In the genomic region with DNA sequence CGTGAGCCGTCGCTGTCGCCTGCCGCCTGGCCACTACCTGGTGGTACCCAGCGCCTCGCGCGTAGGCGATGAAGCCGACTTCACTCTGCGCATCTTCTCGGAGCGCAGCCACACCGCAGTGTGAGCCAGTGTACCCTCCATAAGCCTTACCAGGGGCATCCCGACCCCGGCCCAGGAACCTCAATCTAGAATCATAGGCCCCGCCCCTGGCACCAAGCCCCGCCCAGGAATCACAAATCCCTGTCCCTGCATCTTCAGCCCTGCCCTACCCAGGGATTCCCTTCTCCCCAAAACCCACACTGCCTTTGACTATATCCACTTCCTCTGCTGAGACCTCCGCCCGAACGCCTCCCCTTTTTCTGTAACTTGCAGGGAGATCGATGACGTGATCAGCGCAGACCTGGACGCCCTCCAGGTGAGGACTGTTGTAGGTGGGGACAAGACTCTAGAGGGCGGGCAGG, we compare ENCODE assay signal across 9 mouse cellular contexts. TPM values are rescaled to one million over a fixed set of nuclear protein-coding genes. Genes with fewer than 3 reads are reported as not detected.
A peak's percentile ranks its signal among the peaks of the same experiment; 100 is the strongest.
DNase-seq lines count a peak whose midpoint lies in the region; ATAC-seq and TF ChIP-seq lines count a peak whose summit lies in the region.
"Had no signal": no experiment of that assay in that cellular context is flagged by ENCODE, and none has a peak within 500 bp of the region (broad histone marks: within the 10 kb centered on the region; RNA-seq: fewer than 3 reads in every experiment).

No protein-coding gene starts in this region.

- H3K27me3 ChIP-seq in forebrain, embryonic 12.5 days: peaks cover 48% of the 10 kb centered on the region
- H3K27me3 ChIP-seq in liver, embryonic 12.5 days (replicated peaks): peaks cover 61% of the 10 kb centered on the region

- DNase-seq in gastrocnemius, adult 2 months: peak; percentile 53
- no peak for DNase-seq in gastrocnemius, postnatal 4 days (ENCODE audit: low spot score in 2 of 2)
- peak; percentile 26 for DNase-seq in CD4-positive helper T cell, adult 2 months (ENCODE audit: low read depth, low spot score)
- no peak for DNase-seq in ovary, adult 18-20 months (ENCODE audit: low spot score)
- no peak for DNase-seq in spleen, postnatal 4 days (ENCODE audit: low spot score in 2 of 2)
- no peak for DNase-seq in right cerebral cortex, adult 18-20 months

- 0 out of 2 replicates have a peak, but pooled peaks have one; percentile 36 for ATAC-seq in forebrain, embryonic 12.5 days (ENCODE audit: low FRiP score)
- ATAC-seq in liver, embryonic 12.5 days: no peak

- peaks cover 27% of the 10 kb centered on the region for H3K36me3 ChIP-seq in forebrain, embryonic 12.5 days (replicated peaks)
- peaks cover 26% of the 10 kb centered on the region for H3K36me3 ChIP-seq in liver, embryonic 12.5 days

- H3K4me2 ChIP-seq in forebrain, embryonic 12.5 days: peak overlapping the region; percentile 55
- peak overlapping the region; percentile 46 for H3K4me2 ChIP-seq in liver, embryonic 12.5 days

- peaks cover 10% of the 10 kb centered on the region for H3K4me1 ChIP-seq in forebrain, embryonic 12.5 days
- H3K4me1 ChIP-seq in liver, embryonic 12.5 days: peaks cover 9% of the 10 kb centered on the region

- WGBS in forebrain, embryonic 12.5 days: 3% methylated on average over 27 of the region's 27 CpGs
- 8% methylated on average over 27 of the region's 27 CpGs for WGBS in liver, embryonic 12.5 days (ENCODE audit: insufficient replicate concordance)

- intact Hi-C loops in gastrocnemius, adult 2 months (cut with DNase I): no loop called here

- no peaks in the 10 kb centered on the region for H3K9me3 ChIP-seq in forebrain, embryonic 12.5 days
- no peaks in the 10 kb centered on the region for H3K9me3 ChIP-seq in liver, embryonic 12.5 days (replicated peaks)
- H3K9me3 ChIP-seq: G1E had no signal

- 0 out of 2 replicates have a peak overlapping the region, but pooled peaks have one; percentile 36 for H3K9ac ChIP-seq in forebrain, embryonic 12.5 days
- 0 out of 2 replicates have a peak overlapping the region, but pooled peaks have one; percentile 5 for H3K9ac ChIP-seq in liver, embryonic 12.5 days

- H3K27ac ChIP-seq in gastrocnemius, adult 2 months: no peak overlapping the region
- no peak overlapping the region for H3K27ac ChIP-seq in forebrain, embryonic 12.5 days
- H3K27ac ChIP-seq in liver, embryonic 12.5 days: no peak overlapping the region

- TF ChIP-seq CTCF in gastrocnemius, adult 2 months (IDR thresholded peaks at IDR 0.05): no peak

- H3K4me3 ChIP-seq in gastrocnemius, adult 2 months: peak overlapping the region; percentile 64
- peak overlapping the region; percentile 34 for H3K4me3 ChIP-seq in forebrain, embryonic 12.5 days (replicated peaks)
- peak overlapping the region; percentile 24 for H3K4me3 ChIP-seq in liver, embryonic 12.5 days

RNA-seq across cellular contexts. Expression of a gene that starts 7.5 kb away (rescaled TPM):
- total RNA-seq in gastrocnemius, adult 2 months (2021): under 1 TPM; 0.15 to 0.28 TPM
- under 1 TPM; 0.10 to 0.20 TPM for total RNA-seq in gastrocnemius, postnatal 4 days (2021)
- polyA plus RNA-seq in forebrain, embryonic 12.5 days (2016; fragmentation: Nextera tagmentation; extraction: Ambion mirVana): 0.24 and 0.57 TPM in 2 replicates
- polyA plus RNA-seq in liver, embryonic 12.5 days (2016; fragmentation: Nextera tagmentation; extraction: Ambion mirVana): 0.12 and 0.13 TPM in 2 replicates

RNA-seq across cellular contexts. Expression of a gene that starts 25.1 kb away (rescaled TPM):
- total RNA-seq in gastrocnemius, adult 2 months (2021): not detected
- 1 to 10 TPM in 1 of 2 experiments, under 1 TPM in 1; 0.52 to 2.3 TPM for total RNA-seq in gastrocnemius, postnatal 4 days (2021)
- 1.1 and 1.9 TPM in 2 replicates for polyA plus RNA-seq in forebrain, embryonic 12.5 days (2016; fragmentation: Nextera tagmentation; extraction: Ambion mirVana)
- polyA plus RNA-seq in liver, embryonic 12.5 days (2016; fragmentation: Nextera tagmentation; extraction: Ambion mirVana): 0.25 TPM in 1 of 2 replicates, not detected in the other

RNA-seq across cellular contexts. Expression of a gene that starts 55.1 kb away (rescaled TPM):
- 1 to 10 TPM; 2.6 to 7.3 TPM for total RNA-seq in gastrocnemius, adult 2 months (2021)
- 1 to 10 TPM; 5.3 to 8.7 TPM for total RNA-seq in gastrocnemius, postnatal 4 days (2021)
- 1.7 and 2.8 TPM in 2 replicates for polyA plus RNA-seq in forebrain, embryonic 12.5 days (2016; fragmentation: Nextera tagmentation; extraction: Ambion mirVana)
- 2.7 and 3.6 TPM in 2 replicates for polyA plus RNA-seq in liver, embryonic 12.5 days (2016; fragmentation: Nextera tagmentation; extraction: Ambion mirVana)

Comparison
In these comparisons a context has a peak if more than half of its experiments do, and no peak if none do; other contexts are left out.
1. DNase-seq: peak in gastrocnemius, adult 2 months (single experiment) and CD4-positive helper T cell, adult 2 months (single experiment); none in gastrocnemius, postnatal 4 days (0 of 2), ovary, adult 18-20 months (single experiment), spleen, postnatal 4 days (0 of 2) and right cerebral cortex, adult 18-20 months (single experiment).
2. Peak in every context shown above with its lines, with median percentiles within 50 percentile points of each other: H3K4me3 ChIP-seq.